Mouse (Mus musculus) liver, adult 2 months (tissue): Measurements from ENCODE around the gene Prim1.

Source experiments
- CTCF ChIP-seq: fragments of 200-500 bp; IDR thresholded peaks from 2 replicates; pipeline ENCODE4 v1.5.1; 2011; ENCODE audit warnings: low read depth, low read length, control low read depth
- POLR2A ChIP-seq: fragments of 200-500 bp; IDR thresholded peaks from 2 replicates; pipeline ENCODE4 v1.6.1; 2011; ENCODE audit warnings: low read length, control low read depth; ENCODE audit not compliant: insufficient read depth; ENCODE audit errors: extremely low read depth

GRCm38 (mm10) chr10:127971135-127971534 is 43.8 kb upstream of the Prim1 start:
- TF ChIP-seq POLR2A = no peak
- TF ChIP-seq CTCF = no peak
